Mouse (Mus musculus) mature B cell (primary cell): ENCODE results near the gene Kcnj9.

Source experiments
- in situ Hi-C: fragments of 300-500 bp; cut with MboI; formaldehyde crosslinking; loops from 2 replicates; pipeline ENCODE4 v1.14.3; 2019

The Kcnj9 gene

DNA sequence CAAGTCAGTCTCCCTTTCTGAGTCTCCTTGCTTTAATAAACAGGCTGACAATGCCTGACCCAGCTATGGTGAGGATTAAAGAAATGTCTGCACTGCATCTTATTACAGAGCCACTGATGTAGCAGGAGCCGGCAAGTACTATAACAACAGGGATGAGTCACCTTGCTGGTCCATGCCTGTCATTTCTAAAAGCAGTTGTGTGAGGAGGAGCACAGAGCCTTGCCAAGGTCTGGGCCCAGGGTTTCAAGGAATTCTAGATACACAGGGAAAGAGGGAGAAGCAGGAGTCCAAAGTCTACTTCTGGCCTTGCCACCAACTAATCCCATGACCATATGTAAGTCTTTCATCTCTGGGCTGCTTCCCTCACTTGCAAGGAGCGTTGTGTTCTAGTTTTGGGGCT lies 36.2 kb downstream of the Kcnj9 start:
- in situ Hi-C loops: no loop called here

DNA sequence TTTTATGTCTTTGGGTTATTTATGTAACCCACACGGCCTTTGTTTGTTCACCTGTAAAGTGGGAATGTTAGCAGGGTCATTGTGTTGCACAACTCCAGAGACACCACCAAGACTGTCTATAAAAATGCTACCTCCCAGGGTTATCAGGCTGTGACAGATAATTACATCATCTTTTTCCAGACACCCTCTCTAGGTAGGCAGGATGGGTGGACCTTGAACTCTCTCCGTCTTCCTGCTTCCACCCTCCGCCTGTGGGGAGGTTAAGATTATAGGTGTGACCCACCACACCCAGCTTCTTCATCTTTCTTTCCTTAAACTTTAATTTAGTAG lies 39.5 kb downstream of the Kcnj9 start:
- in situ Hi-C loops: no loop called here

DNA sequence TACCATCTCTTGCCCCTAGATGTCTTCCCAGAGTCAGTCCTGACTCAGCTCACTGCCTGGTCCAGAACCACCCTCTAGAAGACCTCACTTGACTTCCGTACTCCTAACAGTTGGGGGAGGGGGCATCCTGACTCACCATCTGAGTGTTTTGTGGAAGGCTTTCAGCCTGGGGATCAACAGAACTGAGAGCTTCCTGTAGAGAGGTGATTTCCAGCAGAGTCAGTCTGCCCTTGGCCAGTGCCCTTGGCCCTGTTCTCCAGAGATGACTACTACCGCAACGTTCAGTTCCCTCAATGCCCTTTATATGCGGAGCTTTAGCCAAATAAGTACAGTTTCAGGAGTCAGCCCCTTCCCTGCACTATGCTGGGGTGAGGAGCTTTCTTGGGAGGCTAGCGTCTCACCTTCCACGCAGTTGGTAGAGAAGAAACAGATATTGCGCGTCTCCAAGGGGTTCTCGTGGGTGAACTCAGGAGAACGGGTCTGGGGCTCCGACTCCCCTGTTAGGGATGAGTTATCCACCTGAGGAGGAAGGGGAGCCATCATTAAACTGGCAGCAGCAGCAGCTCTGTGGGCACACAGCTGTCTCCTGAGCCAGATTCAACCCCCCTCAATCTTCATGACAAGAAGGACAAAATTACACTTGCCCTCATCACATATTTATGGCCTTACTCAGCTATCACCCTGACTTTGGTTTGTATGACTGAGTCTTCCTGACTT lies 40.1 kb downstream of the Kcnj9 start:
- in situ Hi-C loops: no loop called here

DNA sequence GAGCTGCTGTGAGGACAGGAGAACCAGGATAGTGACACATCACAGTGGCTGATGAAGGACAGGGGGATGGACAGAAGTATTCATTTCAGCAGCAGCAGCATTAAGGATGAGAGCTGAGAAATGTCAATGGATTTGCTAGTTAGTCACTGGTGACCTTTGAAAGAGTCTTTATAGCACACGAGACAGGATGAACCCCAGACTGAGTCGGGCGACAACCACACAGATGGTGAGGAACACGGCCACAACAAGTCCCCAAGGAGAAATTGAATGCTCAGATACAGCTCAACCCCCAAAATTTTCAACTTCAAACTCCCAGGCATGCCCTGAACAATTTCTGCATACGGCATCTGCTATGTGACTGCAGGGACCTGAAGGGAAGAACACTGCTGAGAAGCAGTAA lies 42.4 kb downstream of the Kcnj9 start:
- in situ Hi-C loops: no loop called here

DNA sequence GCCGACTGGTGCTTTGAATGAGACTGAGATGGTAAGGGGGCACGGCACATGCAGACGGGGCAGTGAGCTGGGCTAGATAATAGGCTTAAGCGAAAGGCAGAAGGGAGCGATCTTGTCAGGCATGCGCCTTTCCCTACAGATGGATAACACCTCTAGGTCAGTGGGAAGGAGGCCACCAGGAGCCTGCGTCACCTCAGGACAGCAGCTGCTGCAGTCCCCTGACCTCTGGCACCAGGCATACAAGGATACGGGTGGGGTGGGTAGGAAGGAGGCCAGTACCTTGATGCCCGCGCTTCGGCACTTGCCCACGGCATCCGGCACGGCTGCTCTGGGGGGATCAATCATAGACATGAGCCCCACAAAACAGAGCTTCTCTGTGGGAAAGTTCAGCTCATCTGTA lies 44.9 kb downstream of the Kcnj9 start:
- in situ Hi-C loops: no loop called here

DNA sequence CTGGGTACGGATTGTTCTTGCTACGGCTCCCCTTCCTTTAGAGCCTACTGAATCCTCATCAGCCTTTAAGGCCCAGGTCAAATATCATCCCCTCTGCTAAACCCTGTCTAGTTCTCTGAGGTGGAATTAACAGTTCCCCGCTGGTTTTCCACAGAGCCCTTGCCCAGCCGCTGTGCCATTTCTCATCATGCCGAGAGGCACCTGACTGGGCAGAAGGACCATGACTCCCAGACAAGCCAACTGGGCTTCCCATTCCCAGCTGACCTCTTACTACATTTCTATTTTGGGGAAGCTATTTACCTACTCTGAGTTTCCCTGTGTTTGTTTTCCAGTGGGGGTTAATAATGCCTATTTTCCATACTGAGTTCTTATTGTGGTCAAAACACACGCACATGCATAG lies 46.0 kb downstream of the Kcnj9 start:
- in situ Hi-C loops: no loop called here

DNA sequence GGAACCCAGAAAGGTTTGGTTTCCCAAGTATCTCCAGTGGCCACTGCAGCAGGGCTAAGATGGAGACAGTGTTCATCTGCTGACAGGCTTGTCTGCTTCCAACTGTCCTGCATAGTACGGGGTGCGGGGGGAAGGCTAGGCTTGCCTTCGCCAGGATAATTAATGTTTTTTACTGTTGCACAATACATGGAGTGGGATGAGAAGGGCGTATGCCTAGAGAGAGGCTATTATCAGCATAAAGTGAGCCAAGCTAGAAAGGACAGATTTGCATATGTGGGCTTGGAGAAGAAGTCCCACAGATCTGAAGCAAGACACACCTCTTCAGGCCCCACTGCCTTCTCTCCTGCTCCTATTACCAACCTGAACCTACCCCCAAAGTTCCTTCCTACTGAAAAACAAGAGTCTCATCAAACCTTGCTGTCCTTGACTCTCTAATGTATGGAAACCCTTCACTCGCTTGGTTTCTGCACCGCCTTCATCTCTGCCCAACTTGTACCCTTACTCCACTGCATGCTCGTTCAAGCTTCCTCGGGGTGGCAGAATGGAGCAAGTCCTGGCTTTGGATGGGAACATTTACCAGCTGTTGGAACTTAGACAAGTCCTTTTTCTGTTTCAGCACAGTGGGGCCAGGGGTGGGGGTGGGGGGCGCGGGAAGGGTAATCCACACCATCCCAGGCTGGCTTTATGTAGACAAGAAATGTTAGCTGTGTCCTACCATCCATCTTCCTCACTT lies 47.4 kb downstream of the Kcnj9 start:
- in situ Hi-C loops: no loop called here

DNA sequence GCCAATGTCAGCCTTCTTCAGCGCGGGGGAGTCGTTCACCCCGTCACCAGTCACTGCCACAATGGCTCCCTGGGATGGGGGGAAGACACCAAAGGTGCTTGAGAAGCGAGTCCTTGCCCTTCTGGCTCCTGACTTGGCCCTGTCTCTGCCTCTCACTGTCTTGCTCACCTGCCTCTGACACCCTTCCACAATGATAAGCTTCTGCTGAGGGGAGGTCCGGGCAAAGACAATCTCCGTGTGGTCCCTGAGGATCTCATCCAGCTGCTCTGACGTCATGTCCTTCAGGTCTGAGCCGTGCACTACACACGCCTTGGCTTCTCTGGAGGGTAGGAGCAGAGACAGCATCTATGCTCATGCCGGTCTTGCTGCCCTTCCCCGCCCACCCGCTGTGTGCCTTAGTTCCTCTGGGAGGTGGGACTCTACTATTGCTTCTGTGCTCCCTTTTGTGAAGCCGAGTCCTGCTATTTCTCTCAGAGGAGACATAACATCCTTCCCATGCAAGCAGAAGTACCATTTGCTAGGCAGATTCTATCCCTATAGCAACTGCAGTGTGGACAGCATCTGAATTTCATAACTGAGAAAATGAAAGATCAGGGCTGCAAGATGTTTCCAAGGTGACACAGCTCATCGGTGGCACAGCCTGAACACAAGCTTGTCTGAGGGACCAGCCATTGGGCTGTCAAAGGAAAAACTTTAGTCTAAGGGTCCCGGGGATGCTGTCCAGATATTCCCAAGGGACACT lies 49.2 kb downstream of the Kcnj9 start:
- in situ Hi-C loops: no loop called here

DNA sequence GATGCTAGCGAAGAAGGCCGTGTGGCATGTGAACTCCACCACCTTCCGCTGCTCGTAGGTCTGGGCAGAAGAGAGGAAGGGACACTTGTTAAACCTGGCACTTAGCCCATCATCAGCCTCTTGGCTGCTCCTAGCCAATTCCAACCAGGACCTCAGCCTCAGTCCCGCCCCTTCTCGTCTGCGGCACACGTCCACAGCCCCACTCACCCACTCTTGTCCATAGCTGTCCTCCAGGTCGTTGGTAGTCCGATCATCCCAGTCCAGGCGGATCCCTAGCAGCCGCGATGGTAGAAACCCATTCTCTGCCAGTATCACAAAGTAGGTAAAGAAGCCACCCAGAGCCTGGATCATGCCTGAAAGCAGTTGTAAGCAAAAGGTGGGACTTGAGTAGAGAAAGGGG lies 50.8 kb downstream of the Kcnj9 start:
- in situ Hi-C loops: no loop called here

DNA sequence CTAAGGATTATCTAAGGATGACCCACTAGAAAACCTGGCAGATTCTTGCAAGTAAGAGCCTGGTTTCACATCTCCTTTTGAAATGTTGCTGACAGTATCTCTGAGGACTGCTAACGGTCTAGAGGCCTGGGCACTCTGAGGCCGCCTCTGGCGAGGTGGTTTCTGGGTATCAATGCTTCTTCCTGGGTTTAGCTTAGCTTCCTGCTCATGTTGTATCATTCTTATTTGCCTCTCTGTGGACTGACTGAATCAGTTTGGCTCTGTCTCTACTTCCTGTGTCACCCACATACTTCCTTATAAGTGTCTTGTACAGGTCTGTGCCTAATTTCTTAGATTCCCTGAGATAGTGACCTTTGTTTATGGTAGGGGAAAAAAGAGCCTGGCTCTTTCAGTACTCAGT lies 51.9 kb downstream of the Kcnj9 start:
- in situ Hi-C loops: no loop called here

DNA sequence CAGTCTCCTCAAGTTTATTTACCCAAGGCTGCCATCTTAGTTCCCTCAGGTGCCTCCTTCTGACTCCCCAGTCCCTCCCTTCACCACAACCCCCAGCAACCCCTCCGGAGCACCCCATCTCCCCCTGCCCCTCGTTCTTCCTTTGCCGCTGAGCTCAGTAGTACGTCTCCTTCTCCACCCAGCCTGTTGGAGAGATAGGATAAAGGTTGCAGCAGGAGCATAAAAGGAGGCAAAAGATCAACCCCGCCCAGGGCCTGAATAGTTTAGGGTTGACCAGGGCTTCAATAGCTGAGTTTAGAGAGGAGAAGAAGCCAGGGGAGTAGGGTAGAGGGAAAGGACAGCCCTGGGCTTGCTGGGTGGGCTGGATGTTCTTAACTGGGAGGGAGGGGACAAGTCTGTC lies 54.6 kb downstream of the Kcnj9 start:
- in situ Hi-C loops: no loop called here

DNA sequence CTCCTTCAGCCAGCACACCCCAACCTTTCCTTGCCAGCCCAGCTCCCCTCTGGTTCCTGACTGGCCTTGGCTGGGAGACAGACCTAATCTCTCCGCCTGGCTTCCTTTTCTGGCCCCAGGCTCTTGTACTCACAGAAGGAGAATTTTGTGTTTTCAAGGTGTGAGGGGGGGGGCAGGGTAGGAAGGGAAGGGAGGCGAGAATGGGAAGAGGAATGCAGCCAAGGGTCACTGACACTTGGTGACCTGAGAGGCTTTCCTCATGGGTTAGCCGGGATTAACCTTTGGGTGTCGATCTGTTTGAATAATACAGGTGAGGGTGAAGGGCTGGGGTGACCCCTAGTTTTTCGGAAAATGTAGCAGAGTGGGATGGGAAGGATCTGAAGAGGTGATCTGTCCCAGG lies 55.0 kb downstream of the Kcnj9 start:
- in situ Hi-C loops: no loop called here

DNA sequence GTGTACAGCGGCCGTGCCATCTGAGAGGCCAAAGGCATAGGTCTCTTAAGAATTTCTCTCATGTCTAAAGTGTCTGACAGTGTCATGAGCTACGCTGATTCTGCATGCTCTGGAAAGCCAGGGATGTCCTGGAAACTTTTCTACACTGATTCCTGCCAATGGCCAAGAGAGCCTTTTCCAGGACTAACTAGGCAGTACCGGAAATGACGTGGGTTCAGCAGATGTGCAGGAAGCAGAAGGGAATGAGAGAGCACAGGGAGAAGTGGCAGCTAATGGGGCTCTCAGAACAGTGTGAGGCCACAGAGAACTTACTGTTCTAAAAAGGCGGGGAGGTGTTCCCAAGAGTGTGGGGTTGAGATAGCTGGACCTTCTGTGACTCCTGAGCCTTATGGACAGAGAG lies 55.7 kb downstream of the Kcnj9 start:
- in situ Hi-C loops: no loop called here

DNA sequence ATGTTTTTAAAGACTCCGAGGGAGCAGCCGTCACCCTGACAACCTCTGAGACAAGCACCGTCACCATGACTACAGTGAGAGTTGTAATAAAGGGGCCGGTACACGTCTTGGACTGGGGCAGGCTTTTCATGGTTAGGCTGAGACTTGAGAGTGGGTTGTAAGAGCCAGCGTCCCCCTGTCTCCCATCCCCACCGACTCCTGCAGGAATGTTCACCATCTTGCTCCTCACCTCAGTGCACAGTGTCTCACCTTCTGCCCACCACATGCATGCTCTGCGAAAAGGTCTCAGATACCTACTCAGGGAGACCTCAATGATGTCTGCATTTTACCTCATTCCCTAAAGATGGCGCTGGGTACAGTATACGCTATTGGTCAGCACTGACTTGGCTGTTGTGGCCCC lies 57.4 kb downstream of the Kcnj9 start:
- in situ Hi-C loops: no loop called here

DNA sequence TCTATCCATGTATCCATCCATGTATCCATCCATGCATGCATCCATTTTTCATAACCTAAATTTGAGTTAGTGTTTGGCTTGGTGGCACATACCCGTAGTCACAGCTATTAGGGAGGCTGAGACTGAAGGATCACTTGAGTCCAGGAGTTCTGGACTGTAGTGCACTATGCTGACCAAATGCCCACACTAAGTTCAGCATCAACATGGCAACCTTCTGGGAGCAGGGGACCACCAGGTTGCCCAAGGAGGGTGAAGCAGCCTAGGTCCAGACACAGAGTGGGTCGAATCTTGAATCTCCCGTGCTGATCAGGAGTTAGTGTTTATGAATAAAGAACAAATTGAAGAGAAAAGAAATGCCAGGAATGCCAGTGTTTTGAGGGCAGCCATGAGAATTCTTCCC lies 57.9 kb downstream of the Kcnj9 start:
- in situ Hi-C loops: no loop called here
